Mouse (Mus musculus): ENCODE measurements around the gene Tlcd1.
A peak's percentile ranks its signal among the peaks of the same experiment; 100 is the strongest.
"Not testable (repeated sequence)": the region's sequence is repeated elsewhere in the genome, so short reads cannot be mapped to it uniquely, and the experiment has no call there.

The Tlcd1 gene

DNA sequence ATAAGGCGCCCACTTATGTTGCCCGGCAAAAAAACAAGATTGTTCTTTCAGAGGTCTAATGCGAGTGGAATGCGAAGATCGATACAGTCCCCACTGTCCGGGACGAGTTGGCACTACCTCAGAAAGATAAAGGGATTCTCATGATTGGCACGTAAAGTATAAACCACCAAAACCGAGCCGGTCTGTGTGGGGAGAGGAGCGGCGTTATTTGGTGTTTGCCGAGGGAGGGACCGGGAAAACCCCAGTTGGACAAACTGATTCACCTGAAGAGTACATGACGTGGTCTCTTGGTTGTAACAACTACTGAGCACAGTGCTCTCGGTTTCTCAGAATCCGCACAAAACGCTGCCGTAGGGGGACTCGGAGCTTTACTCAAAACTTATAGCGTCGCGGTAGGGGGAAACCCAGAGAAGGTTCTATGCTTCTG lies 407 bp downstream of the Tlcd1 start:
- no peak for DNase-seq (ENCODE audit: low read depth in 2 of 2, low spot score in 2 of 2)

GRCm38 (mm10) chr11:78177437-78177836 lies 926 bp downstream of the Tlcd1 start:
- DNase-seq (ENCODE audit: low read depth in 2 of 2, low spot score in 2 of 2) = peak in 1 of 2 experiments; percentile 40

DNA sequence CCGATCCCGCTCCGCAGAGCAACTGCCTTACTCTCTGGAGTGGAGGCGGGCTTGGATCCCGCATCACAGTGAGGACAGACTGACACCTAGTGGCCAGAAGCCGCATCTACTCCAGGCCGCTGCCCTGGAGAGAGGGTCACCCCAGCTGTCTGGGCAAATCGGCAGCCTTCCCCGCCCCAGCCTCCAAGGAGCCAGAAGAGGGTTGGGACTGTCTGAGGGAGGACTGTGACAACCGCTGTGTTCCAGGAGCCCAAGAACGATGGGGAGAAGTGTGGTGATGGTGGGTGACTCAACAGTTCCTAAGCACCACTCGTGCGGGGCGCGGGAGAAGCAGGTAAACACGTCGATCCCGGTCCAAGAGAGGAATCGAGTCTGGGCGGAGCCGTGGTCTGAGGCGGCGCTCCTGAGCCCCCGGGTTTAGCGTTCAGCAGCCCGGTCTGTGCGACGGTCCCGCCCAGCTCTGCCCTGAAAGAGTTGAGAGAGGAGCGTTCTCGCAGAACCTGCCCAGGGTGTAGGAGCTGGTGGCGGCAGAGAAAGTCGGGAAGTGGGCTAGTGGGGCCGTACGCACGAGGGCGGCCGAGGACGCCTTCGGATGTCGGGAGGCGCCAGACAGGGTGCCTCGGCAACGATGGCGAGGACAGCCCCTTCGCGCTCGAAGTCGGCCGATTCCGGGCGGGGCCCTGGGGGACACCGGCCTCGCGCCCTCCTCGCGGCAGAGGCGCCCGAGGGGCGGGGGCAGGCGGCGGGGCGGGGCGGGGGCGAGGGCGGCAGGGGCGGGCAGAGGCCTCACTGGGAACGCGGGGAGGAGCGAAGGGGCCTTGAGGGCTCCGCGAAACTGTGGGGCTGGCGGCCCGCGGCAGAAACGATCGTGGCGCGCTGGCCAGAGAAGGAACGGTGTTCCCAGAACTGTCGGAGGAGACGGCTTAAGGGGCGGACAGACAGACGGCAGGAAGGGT lies 1.7 kb downstream of the Tlcd1 start:
- peak; percentile 87 to 90 for DNase-seq (ENCODE audit: low read depth in 2 of 2, low spot score in 2 of 2)

- DNase-seq (ENCODE audit: low read depth in 2 of 2, low spot score in 2 of 2) = no peak
These were observed 2.4 kb downstream of the Tlcd1 start for GRCm38 (mm10) chr11:78178859-78179437.

DNA sequence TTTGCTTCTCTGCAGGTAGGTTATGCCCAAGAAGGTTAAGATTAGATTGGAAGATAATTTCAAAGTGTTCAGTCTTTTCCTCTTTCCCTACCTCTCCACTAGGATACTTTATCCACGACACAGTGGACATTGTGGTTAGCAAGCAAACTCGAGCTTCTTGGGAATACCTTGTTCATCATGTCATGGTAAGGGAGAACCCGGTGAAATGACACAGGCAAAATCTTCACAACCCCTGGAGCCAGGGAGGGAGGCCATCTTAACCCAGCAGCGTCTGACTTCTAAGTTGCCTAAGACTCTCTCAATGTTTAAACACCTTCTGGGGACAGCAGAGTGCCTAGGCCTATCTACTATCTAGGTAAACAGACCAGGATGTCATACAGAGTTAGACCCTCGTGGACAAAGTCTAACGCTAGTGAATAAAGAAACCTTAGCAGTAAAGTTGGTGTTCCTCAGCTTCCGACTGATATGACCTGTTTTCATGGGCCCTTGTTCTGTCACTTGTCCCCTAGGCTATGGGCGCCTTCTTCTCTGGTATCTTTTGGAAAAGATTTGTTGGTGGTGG lies 3.0 kb downstream of the Tlcd1 start:
- DNase-seq (ENCODE audit: low read depth in 2 of 2, low spot score in 2 of 2) = no peak

GRCm38 (mm10) chr11:78180081-78180761 lies 3.7 kb downstream of the Tlcd1 start:
- DNase-seq (ENCODE audit: low read depth in 2 of 2, low spot score in 2 of 2) = no peak

DNA sequence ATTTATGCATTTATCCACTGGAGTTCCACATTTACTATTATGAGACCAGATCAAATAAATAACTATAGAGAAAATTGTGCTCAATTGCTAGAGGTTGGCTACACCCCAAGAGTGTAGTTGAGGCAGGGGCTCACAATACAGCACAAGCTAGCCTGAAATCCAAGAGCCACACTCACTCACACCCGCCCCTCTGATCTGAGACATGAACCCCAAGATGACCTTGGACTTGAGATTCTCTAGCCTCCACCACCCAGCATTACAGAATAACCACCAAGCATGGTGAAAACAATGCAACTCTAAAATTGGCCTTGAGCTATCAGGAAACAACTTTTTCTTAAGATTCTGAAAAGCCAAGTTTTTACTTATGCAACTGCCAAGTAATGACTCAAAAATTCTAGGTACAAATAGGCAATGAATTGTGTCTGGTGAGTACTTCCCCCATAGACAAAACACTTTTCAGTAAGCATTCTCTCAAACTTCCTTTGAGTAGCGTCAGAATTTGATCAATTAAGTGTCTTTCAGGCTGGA lies 5.4 kb downstream of the Tlcd1 start:
- DNase-seq (ENCODE audit: low read depth in 2 of 2, low spot score in 2 of 2) = no peak

- DNase-seq (ENCODE audit: low read depth in 2 of 2, low spot score in 2 of 2) = no peak
These were observed 5.9 kb downstream of the Tlcd1 start for GRCm38 (mm10) chr11:78182450-78182849.

DNA sequence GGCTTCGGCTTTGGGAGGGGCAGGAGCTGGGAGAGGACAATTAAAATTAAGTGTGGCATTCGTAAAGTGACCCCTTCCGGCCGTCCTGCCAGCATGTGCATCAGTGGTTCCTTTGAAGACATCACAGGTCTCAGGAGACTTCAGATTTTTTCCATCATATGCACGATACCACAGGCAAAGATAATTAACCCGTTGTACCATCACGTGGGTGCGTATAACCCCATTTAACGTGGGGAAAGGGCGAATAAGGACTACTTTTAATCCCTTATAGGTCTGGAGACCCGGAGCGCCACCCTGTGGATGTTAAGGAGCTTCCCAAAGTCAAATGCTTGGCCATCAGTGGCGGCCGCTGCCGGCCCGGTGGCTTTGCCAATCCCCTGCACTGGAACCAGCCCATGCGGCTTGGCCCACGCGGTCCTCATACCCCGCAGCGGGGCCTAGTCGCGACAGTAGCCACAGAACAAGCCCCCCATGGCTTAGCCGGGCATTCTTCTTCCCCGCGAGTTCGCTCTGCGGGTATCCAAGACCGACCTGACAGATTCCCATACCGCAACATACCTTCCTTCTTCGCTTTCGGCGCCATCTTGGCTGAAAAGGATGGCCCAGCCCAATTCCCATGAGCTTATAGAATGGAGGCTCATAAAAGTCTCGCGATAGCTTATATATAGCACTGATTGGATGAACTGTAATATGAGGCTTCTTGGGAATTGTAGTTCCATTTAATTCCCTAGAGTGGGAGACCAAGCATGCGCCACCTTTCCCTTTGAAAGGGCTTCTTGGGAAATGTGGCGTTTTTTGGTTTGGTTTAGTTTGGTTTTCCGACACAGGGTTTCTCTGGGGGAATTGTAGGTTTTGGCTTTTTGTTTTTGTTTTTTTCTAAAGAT lies 6.7 kb downstream of the Tlcd1 start, which contains the start of gene Rpl23a:
Gene Rpl23a (minus strand): TSS at position 624 of the 884 bp plus-strand sequence.
- peak; percentile 67 to 73 for DNase-seq (ENCODE audit: low read depth in 2 of 2, low spot score in 2 of 2)

DNA sequence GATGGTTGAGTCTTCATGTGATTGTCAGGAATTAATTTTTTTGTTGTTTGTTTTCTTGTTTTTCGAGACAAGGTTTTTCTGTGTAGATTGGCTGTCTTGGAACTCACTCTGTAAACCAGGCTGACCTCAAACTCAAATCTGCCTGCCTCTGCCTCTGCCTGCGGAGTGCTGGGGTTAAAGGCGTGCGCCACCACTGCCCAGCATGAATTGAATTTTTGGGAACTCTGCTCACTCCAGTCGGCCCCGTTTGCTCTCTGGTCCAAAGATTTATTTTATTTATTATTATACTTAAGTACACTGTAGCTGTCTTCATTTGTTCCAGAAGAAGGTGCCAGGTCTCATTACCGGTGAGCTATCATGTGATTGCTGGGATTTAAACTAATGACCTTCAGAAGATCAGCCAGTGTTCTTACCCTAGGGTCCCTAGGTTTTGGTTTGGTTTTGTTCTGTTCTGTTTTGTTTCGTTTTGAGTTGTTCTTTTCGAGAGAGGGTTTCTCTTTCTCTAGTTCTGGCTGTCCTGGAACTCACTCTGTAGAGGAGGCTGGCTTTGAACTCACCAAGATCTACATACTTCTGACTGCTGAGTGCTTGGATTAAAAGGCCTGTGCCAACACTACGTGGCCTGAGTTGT lies 7.5 kb downstream of the Tlcd1 start:
- DNase-seq (ENCODE audit: low read depth in 2 of 2, low spot score in 2 of 2) = no peak

DNA sequence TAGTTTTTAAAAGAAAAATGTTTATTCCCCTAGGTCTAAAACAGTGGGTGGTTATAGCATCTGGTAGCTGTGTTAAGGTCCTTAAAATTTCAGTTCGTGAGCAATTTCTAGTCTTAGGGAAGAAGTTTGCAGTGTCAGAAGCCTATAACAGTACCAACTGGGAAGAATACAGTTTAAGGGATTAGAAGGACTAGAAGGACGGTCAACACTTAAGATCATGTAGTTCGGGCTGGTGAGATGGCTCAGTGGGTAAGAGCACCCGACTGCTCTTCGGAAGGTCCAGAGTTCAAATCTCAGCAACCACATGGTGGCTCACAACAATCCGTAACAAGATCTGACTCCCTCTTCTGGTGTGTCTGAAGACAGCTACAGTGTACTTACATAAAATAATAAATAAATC lies 8.2 kb downstream of the Tlcd1 start:
- DNase-seq (ENCODE audit: low read depth in 2 of 2, low spot score in 2 of 2) = not testable (repeated sequence)

DNA sequence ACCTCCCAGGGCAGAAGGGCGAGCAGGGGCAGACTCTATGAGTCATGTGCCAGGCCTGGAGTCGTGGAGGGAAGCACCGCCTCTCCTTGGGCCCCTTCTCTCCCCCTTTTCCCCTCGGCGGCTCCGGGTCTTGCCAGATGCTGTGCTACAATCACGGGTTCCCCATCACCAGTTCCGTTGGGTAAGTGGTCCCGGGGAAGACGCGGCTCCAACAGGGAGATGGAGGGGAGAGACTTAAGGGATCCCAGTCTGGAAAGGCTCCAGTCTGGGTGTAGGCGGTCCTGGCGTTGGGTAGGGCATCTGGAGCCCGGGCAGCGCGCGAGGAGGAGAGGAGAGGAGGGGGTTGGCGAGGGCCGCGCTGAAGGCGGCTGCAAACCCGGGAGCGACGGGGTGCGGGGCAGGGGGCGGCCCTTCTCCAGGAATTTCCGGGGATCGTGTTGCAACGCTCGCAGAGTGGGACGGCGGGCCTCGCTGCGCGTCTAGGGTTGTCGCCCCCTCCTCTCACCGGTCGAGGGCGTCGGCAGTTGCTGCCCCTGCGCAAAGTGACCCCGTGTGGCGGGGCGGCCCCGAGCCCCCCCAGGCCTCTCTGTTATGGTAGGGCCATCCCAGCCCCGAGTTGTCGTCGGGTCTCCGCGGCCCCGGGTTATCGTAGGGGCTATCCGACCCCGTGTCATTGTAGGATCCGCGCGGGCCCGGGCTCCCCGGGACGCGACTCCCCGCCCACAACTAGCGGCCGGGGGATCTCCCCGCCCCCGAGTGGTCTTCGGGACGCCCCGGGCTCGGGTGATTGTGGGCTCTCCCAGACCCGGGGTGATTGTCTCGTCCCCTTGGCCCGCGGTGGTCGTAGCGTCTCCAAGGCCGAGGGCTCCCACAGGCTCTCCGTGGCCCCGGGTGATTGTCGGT lies 12.1 kb downstream of the Tlcd1 start, which contains the start of gene Rab34:
Gene Rab34 (plus strand): TSS at position 100 of the 903 bp plus-strand sequence.
- DNase-seq (ENCODE audit: low read depth in 2 of 2, low spot score in 2 of 2) = no peak

- DNase-seq (ENCODE audit: low read depth in 2 of 2, low spot score in 2 of 2) = no peak
These were observed 12.9 kb downstream of the Tlcd1 start for GRCm38 (mm10) chr11:78189234-78190040.

- DNase-seq (ENCODE audit: low read depth in 2 of 2, low spot score in 2 of 2) = no peak
These were observed 13.5 kb downstream of the Tlcd1 start for GRCm38 (mm10) chr11:78190041-78190440.

DNA sequence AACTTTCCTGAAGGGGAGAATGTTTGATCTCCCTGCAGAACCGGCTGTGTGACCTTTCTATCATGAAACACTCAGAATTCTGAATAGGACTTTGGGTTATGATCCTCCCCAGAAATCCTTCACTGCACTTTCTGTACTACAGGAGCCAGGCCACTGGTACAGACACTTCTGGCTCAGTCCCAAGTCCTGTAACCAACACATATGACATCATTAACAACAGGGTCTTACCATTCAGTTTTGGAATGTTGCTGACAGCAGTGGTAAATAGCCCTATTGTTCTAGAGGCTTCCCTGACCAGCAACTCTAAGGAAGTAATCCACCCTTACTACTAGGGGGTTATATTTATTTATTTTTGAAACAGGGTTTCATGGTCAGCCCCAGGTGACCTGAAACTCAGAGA lies 16.6 kb downstream of the Tlcd1 start, which contains the start of gene Proca1:
Gene Proca1 (plus strand): TSS at position 280 of the 400 bp plus-strand sequence.
- DNase-seq (ENCODE audit: low read depth in 2 of 2, low spot score in 2 of 2) = no peak

GRCm38 (mm10) chr11:78194411-78195100 lies 18.0 kb downstream of the Tlcd1 start:
- DNase-seq (ENCODE audit: low read depth in 2 of 2, low spot score in 2 of 2) = peak in 1 of 2 experiments; percentile 44

Data from CD8-positive naive resting alpha-beta T cell, adult 2 months (primary cell).